Mouse (Mus musculus) lung, embryonic 15.5 days (tissue): ENCODE measurements at regions not wholly inside any gene's neighbourhood (a gene's known extent, or its start where the extent isn't known, plus 50 kb on each side); places are given as distances from the start of the nearest gene placed in this dataset.

Experiments
- ATAC-seq: fragments of 200-750 bp; cut with Nextera tagmentation; 2 replicates; pipeline ENCODE4 v1.8.0; 2017; ENCODE audit warnings: moderate number of reproducible peaks, borderline replicate concordance; ENCODE audit not compliant: low FRiP score, low TSS enrichment; ENCODE audit errors: extremely low read depth
- H3K27ac ChIP-seq: fragments of 300-500 bp; sonication (generic); 2 replicates; pipeline ENCODE4 v1.5.1; 2015; ENCODE audit warnings: moderate library complexity, mild to moderate bottlenecking, inconsistent platforms
- H3K27me3 ChIP-seq: fragments of 300-500 bp; sonication (generic); 2 replicates; pipeline ENCODE4 v1.6.1; 2015; ENCODE audit warnings: inconsistent platforms
- H3K36me3 ChIP-seq: fragments of 300-500 bp; sonication (generic); 2 replicates; pipeline ENCODE4 v1.6.1; 2015; ENCODE audit warnings: inconsistent platforms
- H3K4me1 ChIP-seq: fragments of 300-500 bp; sonication (generic); 2 replicates; pipeline ENCODE4 v1.6.1; 2015; ENCODE audit warnings: inconsistent platforms
- H3K4me2 ChIP-seq: fragments of 300-500 bp; sonication (generic); 2 replicates; pipeline ENCODE4 v1.6.1; 2015; ENCODE audit warnings: inconsistent platforms, mild to moderate bottlenecking, moderate library complexity
- H3K4me3 ChIP-seq: fragments of 300-500 bp; sonication (generic); 2 replicates; pipeline ENCODE4 v1.5.1; 2015; ENCODE audit warnings: mild to moderate bottlenecking, inconsistent platforms
- H3K9ac ChIP-seq: fragments of 300-500 bp; sonication (generic); 2 replicates; pipeline ENCODE4 v1.6.1; 2015; ENCODE audit warnings: inconsistent platforms
- H3K9me3 ChIP-seq: fragments of 300-500 bp; sonication (generic); 2 replicates; pipeline ENCODE4 v1.6.1; 2016; ENCODE audit warnings: inconsistent platforms
- WGBS: fragments of 180-500 bp; shearing (Covaris S2); methylation state at CpG from one replicate; pipeline ENCODE4 v1.1.7; 2015; 5-methylcytosine and 5-hydroxymethylcytosine counted together

- Histone ChIP-seq H3K27ac (no peak overlapping the region), H3K36me3 (no peaks in the 10 kb centered on the region), H3K9ac (no peak overlapping the region), H3K9me3 (no peaks in the 10 kb centered on the region), H3K4me2 (no peak overlapping the region), H3K4me3 (no peak overlapping the region), H3K4me1 (no peaks in the 10 kb centered on the region), H3K27me3 (no peaks in the 10 kb centered on the region)
- 35% methylated on average over 1 of the region's 1 CpGs for WGBS
- no peak for ATAC-seq
Measured at GRCm38 (mm10) chr3:157743000-157743399, 176.3 kb downstream of the Ptger3 start.

GRCm38 (mm10) chr3:157739628-157740294 is 173.1 kb downstream of the Ptger3 start:
- 67% methylated on average over 1 of the region's 1 CpGs for WGBS
- H3K4me2 ChIP-seq = no peak overlapping the region
- H3K4me3 ChIP-seq = no peak overlapping the region
- no peak overlapping the region for H3K9ac ChIP-seq
- no peak for ATAC-seq
- no peaks in the 10 kb centered on the region for H3K9me3 ChIP-seq
- no peaks in the 10 kb centered on the region for H3K4me1 ChIP-seq
- H3K36me3 ChIP-seq = no peaks in the 10 kb centered on the region
- no peaks in the 10 kb centered on the region for H3K27me3 ChIP-seq
- H3K27ac ChIP-seq = no peak overlapping the region

GRCm38 (mm10) chr3:157732136-157732940 is 165.6 kb downstream of the Ptger3 start:
- no peak overlapping the region for H3K9ac ChIP-seq

GRCm38 (mm10) chr3:157729711-157730367 is 163.1 kb downstream of the Ptger3 start:
- no peaks in the 10 kb centered on the region for H3K27me3 ChIP-seq
- WGBS = 63% methylated on average over 1 of the region's 1 CpGs

More at GRCm38 (mm10) chr3:157732136-157732940, 165.6 kb downstream of the Ptger3 start:
- Histone ChIP-seq H3K36me3 (no peaks in the 10 kb centered on the region), H3K9me3 (no peaks in the 10 kb centered on the region), H3K27me3 (no peaks in the 10 kb centered on the region), H3K4me1 (no peaks in the 10 kb centered on the region), H3K4me2 (no peak overlapping the region), H3K4me3 (no peak overlapping the region), H3K27ac (no peak overlapping the region)
- 71% methylated on average over 4 of the region's 4 CpGs for WGBS
- no peak for ATAC-seq

GRCm38 (mm10) chr3:157724542-157724941 is 157.8 kb downstream of the Ptger3 start:
- Histone ChIP-seq H3K27ac (no peak overlapping the region), H3K36me3 (no peaks in the 10 kb centered on the region), H3K9me3 (no peaks in the 10 kb centered on the region), H3K4me1 (no peaks in the 10 kb centered on the region), H3K27me3 (no peaks in the 10 kb centered on the region), H3K4me2 (no peak overlapping the region), H3K9ac (no peak overlapping the region), H3K4me3 (no peak overlapping the region)
- ATAC-seq = no peak
- WGBS = 52% methylated on average over 1 of the region's 1 CpGs

More at GRCm38 (mm10) chr3:157729711-157730367, 163.1 kb downstream of the Ptger3 start:
- Histone ChIP-seq H3K27ac (no peak overlapping the region), H3K36me3 (no peaks in the 10 kb centered on the region), H3K4me1 (no peaks in the 10 kb centered on the region), H3K9me3 (no peaks in the 10 kb centered on the region), H3K9ac (no peak overlapping the region), H3K4me3 (no peak overlapping the region), H3K4me2 (no peak overlapping the region)
- no peak for ATAC-seq

- 46% methylated on average over 5 of the region's 5 CpGs for WGBS
- ATAC-seq = no peak
- Histone ChIP-seq H3K27me3 (no peaks in the 10 kb centered on the region), H3K36me3 (no peaks in the 10 kb centered on the region), H3K4me2 (no peak overlapping the region), H3K4me3 (no peak overlapping the region), H3K27ac (no peak overlapping the region), H3K4me1 (no peaks in the 10 kb centered on the region), H3K9me3 (no peaks in the 10 kb centered on the region), H3K9ac (no peak overlapping the region)
Measured at GRCm38 (mm10) chr3:157723184-157723583, 156.5 kb downstream of the Ptger3 start.

- no peak for ATAC-seq
- Histone ChIP-seq H3K4me3 (no peak overlapping the region), H3K27me3 (no peaks in the 10 kb centered on the region), H3K4me2 (no peak overlapping the region), H3K27ac (no peak overlapping the region), H3K9ac (no peak overlapping the region), H3K9me3 (no peaks in the 10 kb centered on the region), H3K4me1 (no peaks in the 10 kb centered on the region), H3K36me3 (no peaks in the 10 kb centered on the region)
- 18% methylated on average over 7 of the region's 7 CpGs for WGBS
Measured at GRCm38 (mm10) chr3:157717313-157717921, 150.7 kb downstream of the Ptger3 start.

GRCm38 (mm10) chr3:157714023-157714422 is 147.3 kb downstream of the Ptger3 start:
- no peak overlapping the region for H3K4me3 ChIP-seq
- H3K36me3 ChIP-seq = no peaks in the 10 kb centered on the region
- no peaks in the 10 kb centered on the region for H3K27me3 ChIP-seq
- H3K4me2 ChIP-seq = no peak overlapping the region
- no peaks in the 10 kb centered on the region for H3K9me3 ChIP-seq
- peaks cover 9% of the 10 kb centered on the region; the same call in 1 of the 2 replicates for H3K4me1 ChIP-seq
- H3K9ac ChIP-seq = no peak overlapping the region
- WGBS = 66% methylated on average over 3 of the region's 3 CpGs
- no peak for ATAC-seq
- H3K27ac ChIP-seq = no peak overlapping the region

- ATAC-seq = peak; percentile 63; the same call in 1 of the 2 replicates
- Histone ChIP-seq H3K27ac (no peak overlapping the region), H3K4me1 (peaks cover 9% of the 10 kb centered on the region; the same call in 1 of the 2 replicates), H3K4me3 (no peak overlapping the region), H3K9ac (no peak overlapping the region), H3K36me3 (no peaks in the 10 kb centered on the region), H3K4me2 (no peak overlapping the region), H3K27me3 (no peaks in the 10 kb centered on the region), H3K9me3 (no peaks in the 10 kb centered on the region)
- 55% methylated on average over 1 of the region's 1 CpGs for WGBS
Measured at GRCm38 (mm10) chr3:157710790-157711381, 144.2 kb downstream of the Ptger3 start.

GRCm38 (mm10) chr3:157699961-157700360 is 133.3 kb downstream of the Ptger3 start:
- ATAC-seq = no peak
- Histone ChIP-seq H3K4me3 (no peak overlapping the region), H3K27ac (no peak overlapping the region), H3K4me1 (no peaks in the 10 kb centered on the region), H3K27me3 (no peaks in the 10 kb centered on the region), H3K9me3 (no peaks in the 10 kb centered on the region), H3K4me2 (no peak overlapping the region), H3K36me3 (no peaks in the 10 kb centered on the region), H3K9ac (no peak overlapping the region)

GRCm38 (mm10) chr3:157698529-157698928 is 131.8 kb downstream of the Ptger3 start:
- Histone ChIP-seq H3K27ac (no peak overlapping the region), H3K4me1 (no peaks in the 10 kb centered on the region), H3K4me3 (no peak overlapping the region), H3K9me3 (no peaks in the 10 kb centered on the region), H3K4me2 (no peak overlapping the region), H3K9ac (no peak overlapping the region), H3K36me3 (no peaks in the 10 kb centered on the region), H3K27me3 (no peaks in the 10 kb centered on the region)
- ATAC-seq = no peak
- WGBS = 72% methylated on average over 5 of the region's 5 CpGs
